Mouse (Mus musculus) liver, embryonic 14.5 days (tissue): Measurements from ENCODE around the gene Hoxb6.

Source experiments
- CTCF ChIP-seq: IDR thresholded peaks from 2 replicates; pipeline ENCODE4 v1.5.1; 2016; ENCODE audit warnings: antibody characterized with exemption, low read depth, control low read depth
- EP300 ChIP-seq: IDR thresholded peaks from 2 replicates; pipeline ENCODE4 v1.6.1; 2016; ENCODE audit warnings: antibody characterized with exemption, low read depth

DNA sequence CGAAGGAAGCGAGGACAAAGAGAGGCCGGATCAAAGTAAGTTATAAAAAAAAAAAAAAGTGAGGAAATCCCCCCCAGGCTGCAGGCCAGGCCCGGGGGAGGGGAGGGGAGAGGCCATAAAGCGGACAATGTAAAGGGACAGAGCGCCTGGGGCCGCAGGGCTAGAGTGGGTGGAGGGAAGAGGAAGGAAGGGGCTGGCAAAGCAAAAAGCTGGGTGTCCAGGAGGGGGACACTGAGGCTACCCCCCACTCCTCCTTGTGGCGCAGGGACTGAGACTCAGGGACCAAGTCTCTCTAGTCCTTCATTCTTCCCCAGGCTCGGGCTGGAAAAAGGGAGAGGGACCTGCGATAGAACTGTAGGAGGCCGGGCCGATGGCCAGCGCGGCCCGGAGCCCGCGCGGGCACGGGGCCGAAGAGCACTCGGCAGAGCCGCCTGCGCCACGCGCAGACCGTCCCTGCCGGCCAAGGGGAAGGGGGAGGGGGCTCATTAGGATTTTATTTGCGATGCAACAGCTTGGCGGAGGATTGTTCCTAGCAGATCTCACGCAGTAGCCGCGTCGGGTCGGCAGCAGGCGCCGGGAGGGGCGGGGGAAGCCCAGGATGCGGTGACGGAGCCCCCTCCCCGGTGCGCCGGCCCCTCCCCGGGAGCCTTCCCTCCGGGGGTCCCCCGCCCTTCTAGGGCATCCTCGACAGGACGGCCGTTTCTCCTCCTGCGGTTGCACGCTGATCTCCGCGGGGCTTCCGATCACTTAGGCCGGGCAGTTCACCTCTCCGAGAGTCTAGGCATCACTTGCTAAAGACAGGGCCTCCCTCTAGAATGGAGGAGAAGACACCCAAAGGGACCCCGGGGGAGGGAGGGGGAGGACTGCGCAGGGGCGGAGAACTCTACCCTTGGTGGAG, 20.0 kb upstream of the Hoxb6 start:
- TF ChIP-seq CTCF (no peak), EP300 (no peak)
